8 mouse cellular contexts compared by ENCODE assay signal in genomic region chr11:102624888-102625407, GRCm38 (mm10). TPM values are rescaled to one million over a fixed set of nuclear protein-coding genes. Genes with fewer than 3 reads are reported as not detected.
A peak's percentile ranks its signal among the peaks of the same experiment; 100 is the strongest.
DNase-seq lines count a peak whose midpoint lies in the region; ATAC-seq and TF ChIP-seq lines count a peak whose summit lies in the region.
"Had no signal": no experiment of that assay in that cellular context is flagged by ENCODE, and none has a peak within 500 bp of the region (broad histone marks: within the 10 kb centered on the region; RNA-seq: fewer than 3 reads in every experiment).

No protein-coding gene starts in this region.

- 43% methylated on average over 14 of the region's 14 CpGs for WGBS in intestine, embryonic 16.5 days

- peak; percentile 30 to 34 for DNase-seq in kidney, postnatal 4 days
- DNase-seq in kidney, adult 18-20 months = no peak
- DNase-seq in retina, embryonic 14.5 days (ENCODE audit: low spot score) = peak; percentile 80
- DNase-seq in c-Kit-positive CD71-positive TER-119-positive erythroid progenitor cells, embryonic 14.5 days (ENCODE audit: low spot score) = no peak

- ATAC-seq in intestine, embryonic 16.5 days = peak; percentile 41; the same call in 1 of the 2 replicates
- no peak for ATAC-seq in megakaryocyte progenitor cell, adult 5-6 weeks (replicated peaks; ENCODE audit: poor library complexity)

- no peak for TF ChIP-seq CTCF in embryonic fibroblast, embryonic 13.5 days (IDR thresholded peaks at IDR 0.05; ENCODE audit: borderline replicate concordance, insufficient read depth, low read length)

- no peaks in the 10 kb centered on the region for H3K36me3 ChIP-seq in intestine, embryonic 16.5 days (ENCODE audit: control insufficient read depth, insufficient read depth, low read length)

- peak overlapping the region; percentile 89 for H3K27ac ChIP-seq in embryonic fibroblast, embryonic 13.5 days (ENCODE audit: insufficient read depth, low read length)
- peak overlapping the region; percentile 81 for H3K27ac ChIP-seq in intestine, embryonic 16.5 days (ENCODE audit: low read length)
- H3K27ac ChIP-seq: liver, embryonic 14.5 days had no signal

- H3K4me3 ChIP-seq in embryonic fibroblast, embryonic 13.5 days (ENCODE audit: insufficient read depth, low read length) = no peak overlapping the region
- H3K4me3 ChIP-seq in intestine, embryonic 16.5 days (ENCODE audit: low read length) = no peak overlapping the region

- peak overlapping the region; percentile 48; the same call in 1 of the 2 replicates for H3K4me2 ChIP-seq in intestine, embryonic 16.5 days (ENCODE audit: low read depth, low read length)

- no peaks in the 10 kb centered on the region for H3K9me3 ChIP-seq in intestine, embryonic 16.5 days (ENCODE audit: control insufficient read depth, low read length)

- H3K27me3 ChIP-seq in intestine, embryonic 16.5 days (replicated peaks; ENCODE audit: control insufficient read depth, insufficient read depth, low read length) = no peaks in the 10 kb centered on the region

- peaks cover 14% of the 10 kb centered on the region for H3K4me1 ChIP-seq in embryonic fibroblast, embryonic 13.5 days (ENCODE audit: control insufficient read depth, insufficient read depth, low read length)
- peaks cover 21% of the 10 kb centered on the region for H3K4me1 ChIP-seq in intestine, embryonic 16.5 days (ENCODE audit: control insufficient read depth, insufficient read depth, low read length)

- TF ChIP-seq POLR2A in embryonic fibroblast, embryonic 13.5 days (IDR thresholded peaks at IDR 0.05; ENCODE audit: low read depth, low read length) = no peak

- H3K9ac ChIP-seq in intestine, embryonic 16.5 days (ENCODE audit: low read depth, low read length) = peak overlapping the region; percentile 52; the same call in 1 of the 2 replicates
- H3K9ac ChIP-seq: liver, embryonic 14.5 days had no signal

RNA-seq across cellular contexts. Expression of gene Fzd2, which starts 20.8 kb away (rescaled TPM):
- 54.6 and 75.0 TPM in 2 replicates for polyA plus RNA-seq in embryonic fibroblast, embryonic 13.5 days (2011; ENCODE audit: insufficient read length, low read depth, missing spikeins)
- polyA plus RNA-seq in intestine, embryonic 16.5 days (2015; fragmentation: Nextera tagmentation; extraction: Ambion mirVana) = 9.4 and 9.8 TPM in 2 replicates
- total RNA-seq in megakaryocyte progenitor cell, adult 5-6 weeks (2015) = not detected in 2 replicates
- not detected in 2 replicates for total RNA-seq in megakaryocyte progenitor cell, adult 5-6 weeks (2017)

RNA-seq across cellular contexts. Expression of gene Meioc, which starts 38.6 kb away (rescaled TPM):
- polyA plus RNA-seq in embryonic fibroblast, embryonic 13.5 days (2011; ENCODE audit: insufficient read length, low read depth, missing spikeins) = not detected in 2 replicates
- polyA plus RNA-seq in intestine, embryonic 16.5 days (2015; fragmentation: Nextera tagmentation; extraction: Ambion mirVana) = 0.24 and 0.65 TPM in 2 replicates
- not detected in 2 replicates for total RNA-seq in megakaryocyte progenitor cell, adult 5-6 weeks (2015)
- not detected in 2 replicates for total RNA-seq in megakaryocyte progenitor cell, adult 5-6 weeks (2017)

RNA-seq across cellular contexts. Expression of gene Gm11627, which starts 45.7 kb away (rescaled TPM):
- 2.5 and 3.2 TPM in 2 replicates for polyA plus RNA-seq in embryonic fibroblast, embryonic 13.5 days (2011; ENCODE audit: insufficient read length, low read depth, missing spikeins)
- polyA plus RNA-seq in intestine, embryonic 16.5 days (2015; fragmentation: Nextera tagmentation; extraction: Ambion mirVana) = 14.9 and 15.8 TPM in 2 replicates
- not detected in 2 replicates for total RNA-seq in megakaryocyte progenitor cell, adult 5-6 weeks (2015)
- not detected in 2 replicates for total RNA-seq in megakaryocyte progenitor cell, adult 5-6 weeks (2017)

Comparison
In these comparisons a context has a peak if more than half of its experiments do, and no peak if none do; other contexts are left out.
1. DNase-seq: peak in kidney, postnatal 4 days (2 of 2) and retina, embryonic 14.5 days (single experiment); none in kidney, adult 18-20 months (single experiment) and c-Kit-positive CD71-positive TER-119-positive erythroid progenitor cells, embryonic 14.5 days (single experiment).